In genomic region chr8:86756948-86757733, GRCm38 (mm10) we compare ENCODE assay signal across 9 mouse cellular contexts. TPM values are rescaled to one million over a fixed set of nuclear protein-coding genes. Genes with fewer than 3 reads are reported as not detected.
DNase-seq lines count a peak whose midpoint lies in the region; ATAC-seq and TF ChIP-seq lines count a peak whose summit lies in the region.
"Had no signal": no experiment of that assay in that cellular context is flagged by ENCODE, and none has a peak within 500 bp of the region (broad histone marks: within the 10 kb centered on the region; RNA-seq: fewer than 3 reads in every experiment).

No protein-coding gene starts in this region.

- no peaks in the 10 kb centered on the region for H3K9me3 ChIP-seq in heart, postnatal 0 days (replicated peaks; ENCODE audit: control insufficient read depth, low read length)
- H3K9me3 ChIP-seq in neural tube, embryonic 15.5 days (replicated peaks) = no peaks in the 10 kb centered on the region

- H3K27me3 ChIP-seq in heart, postnatal 0 days (ENCODE audit: control insufficient read depth, insufficient read depth, low read length) = no peaks in the 10 kb centered on the region
- H3K27me3 ChIP-seq in neural tube, embryonic 15.5 days (replicated peaks) = no peaks in the 10 kb centered on the region

- TF ChIP-seq EP300 in heart, postnatal 0 days (IDR thresholded peaks at IDR 0.05; ENCODE audit: low read depth) = 0 out of 2 replicates have a peak, but pooled peaks have one; percentile 52

- 0 out of 2 replicates have a peak, but pooled peaks cover 6% of the 10 kb centered on the region for H3K4me1 ChIP-seq in heart, postnatal 0 days (ENCODE audit: control insufficient read depth, insufficient read depth)
- H3K4me1 ChIP-seq in lung, adult 2 months (ENCODE audit: control insufficient read depth, insufficient read depth, low read length) = peaks cover 10% of the 10 kb centered on the region
- H3K4me1 ChIP-seq in neural tube, embryonic 15.5 days = peaks cover 6% of the 10 kb centered on the region

- H3K4me3 ChIP-seq in heart, postnatal 0 days (ENCODE audit: low read depth, low read length) = no peak overlapping the region
- H3K4me3 ChIP-seq in lung, adult 2 months (replicated peaks; ENCODE audit: extremely low read depth, low read depth, low read length) = no peak overlapping the region
- peak overlapping the region; percentile 19; the same call in 1 of the 2 replicates for H3K4me3 ChIP-seq in neural tube, embryonic 15.5 days (replicated peaks)
- H3K4me3 ChIP-seq: megakaryocyte, embryonic 14.5 days had no signal

- 34% methylated on average over 23 of the region's 23 CpGs for WGBS in heart, postnatal 0 days
- 24% methylated on average over 23 of the region's 23 CpGs for WGBS in lung, adult 2 months
- WGBS in neural tube, embryonic 15.5 days = 11% methylated on average over 23 of the region's 23 CpGs

- no peak for TF ChIP-seq POLR2A in lung, adult 2 months (IDR thresholded peaks at IDR 0.05; ENCODE audit: borderline replicate concordance, extremely low read depth, low read depth, low read length)

- peak overlapping the region; percentile 27 for H3K4me2 ChIP-seq in heart, postnatal 0 days (ENCODE audit: low read depth, low read length)
- peak overlapping the region; percentile 51 for H3K4me2 ChIP-seq in neural tube, embryonic 15.5 days

- no peak overlapping the region for H3K9ac ChIP-seq in heart, postnatal 0 days (replicated peaks; ENCODE audit: low read depth, low read length)
- H3K9ac ChIP-seq in neural tube, embryonic 15.5 days (replicated peaks) = 0 out of 2 replicates have a peak overlapping the region, but pooled peaks have one; percentile 20

- no peaks in the 10 kb centered on the region for H3K36me3 ChIP-seq in heart, postnatal 0 days (replicated peaks; ENCODE audit: control insufficient read depth, insufficient read depth, low read length)
- H3K36me3 ChIP-seq in neural tube, embryonic 15.5 days = no peaks in the 10 kb centered on the region

- DNase-seq in adrenal gland, adult (ENCODE audit: inconsistent age in 2 of 2, low spot score in 1 of 2) = peak; percentile 41 to 78
- DNase-seq in adrenal gland, postnatal 4 days (ENCODE audit: low spot score in 2 of 2) = no peak
- DNase-seq in embryo, embryonic 10.5 days (ENCODE audit: low spot score) = peak; percentile 62
- DNase-seq in heart, postnatal 0 days (ENCODE audit: low spot score) = no peak
- DNase-seq in kidney, postnatal 10 days = peak; percentile 50
- peak; percentile 45 for DNase-seq in lung, adult 2 months
- no peak for DNase-seq in spleen, postnatal 10 days (ENCODE audit: low spot score in 2 of 2)

- ATAC-seq in heart, postnatal 0 days (ENCODE audit: insufficient read depth, low read depth) = peak; percentile 33; the same call in 1 of the 2 replicates
- ATAC-seq in neural tube, embryonic 15.5 days (ENCODE audit: low FRiP score) = no peak

- no peak for TF ChIP-seq CTCF in heart, postnatal 0 days (IDR thresholded peaks at IDR 0.05; ENCODE audit: low read depth)
- no peak for TF ChIP-seq CTCF in lung, adult 2 months (IDR thresholded peaks at IDR 0.05; ENCODE audit: insufficient read depth, low read length)

- peak overlapping the region; percentile 21; the same call in 1 of the 2 replicates for H3K27ac ChIP-seq in heart, postnatal 0 days (ENCODE audit: low read depth)
- no peak overlapping the region for H3K27ac ChIP-seq in neural tube, embryonic 15.5 days (replicated peaks)

RNA-seq across cellular contexts. Expression of gene Siah1a, which starts 11.4 kb away (rescaled TPM):
- total RNA-seq in adrenal gland, postnatal 4 days (2021) = 10 to 100 TPM; 32.0 to 35.5 TPM
- 40.4 and 61.8 TPM in 2 replicates for total RNA-seq in heart, postnatal 0 days (2014; rRNA removed; ENCODE audit: low replicate concordance)
- 29.7 and 31.0 TPM in 2 replicates for polyA plus RNA-seq in heart, postnatal 0 days (2015; fragmentation: Nextera tagmentation; extraction: Ambion mirVana)
- 21.3 and 27.5 TPM in 2 replicates for polyA plus RNA-seq in lung, adult 2 months (2012; rRNA removed)
- polyA plus RNA-seq in neural tube, embryonic 15.5 days (2015; fragmentation: Nextera tagmentation; extraction: Ambion mirVana) = 62.9 and 67.9 TPM in 2 replicates

RNA-seq across cellular contexts. Expression of gene Gm10638, which starts 11.6 kb away (rescaled TPM):
- 1 to 10 TPM; 4.2 to 5.2 TPM for total RNA-seq in adrenal gland, postnatal 4 days (2021)
- total RNA-seq in heart, postnatal 0 days (2014; rRNA removed; ENCODE audit: low replicate concordance) = 4.1 TPM in 1 of 2 replicates, not detected in the other
- 4.6 and 5.9 TPM in 2 replicates for polyA plus RNA-seq in heart, postnatal 0 days (2015; fragmentation: Nextera tagmentation; extraction: Ambion mirVana)
- polyA plus RNA-seq in lung, adult 2 months (2012; rRNA removed) = 3.9 and 5.4 TPM in 2 replicates
- polyA plus RNA-seq in neural tube, embryonic 15.5 days (2015; fragmentation: Nextera tagmentation; extraction: Ambion mirVana) = 5.5 and 5.9 TPM in 2 replicates

Comparison
In these comparisons a context has a peak if more than half of its experiments do, and no peak if none do; other contexts are left out.
1. DNase-seq: peak in adrenal gland, adult (2 of 2), embryo, embryonic 10.5 days (single experiment), kidney, postnatal 10 days (single experiment) and lung, adult 2 months (single experiment); none in adrenal gland, postnatal 4 days (0 of 2), heart, postnatal 0 days (single experiment) and spleen, postnatal 10 days (0 of 2).